Mouse (Mus musculus) cerebellum, adult 2 months (tissue): ENCODE results near the gene Otulinl. TPM values are rescaled to one million over a fixed set of nuclear protein-coding genes. Genes with fewer than 3 reads are reported as not detected.

Experiments
- DNase-seq, 2 experiments: peaks; one replicate each; pipeline ENCODE4 v3.0.0; 2021
- H3K27ac ChIP-seq: fragments of 200-500 bp; 2 replicates; pipeline ENCODE4 v1.5.1; 2012; ENCODE audit warnings: low read length, control low read depth, inconsistent platforms; ENCODE audit not compliant: insufficient read depth
- H3K27me3 ChIP-seq: fragments of 200-500 bp; 2 replicates; pipeline ENCODE4 v1.6.1; 2012; ENCODE audit warnings: inconsistent platforms, mild to moderate bottlenecking, low read length, moderate library complexity; ENCODE audit not compliant: control insufficient read depth, insufficient read depth
- H3K4me1 ChIP-seq: fragments of 200-500 bp; 2 replicates; pipeline ENCODE4 v1.6.1; 2011; ENCODE audit warnings: low read length; ENCODE audit not compliant: control insufficient read depth, insufficient read depth
- H3K4me3 ChIP-seq: fragments of 200-500 bp; replicated peaks from 2 replicates; pipeline ENCODE3; 2011; ENCODE audit warnings: mild to moderate bottlenecking, low read depth, low read length, control low read depth; ENCODE audit not compliant: insufficient read depth
- CTCF ChIP-seq: fragments of 200-500 bp; IDR thresholded peaks from 2 replicates; pipeline ENCODE4 v1.5.1; 2011; ENCODE audit warnings: low read depth, mild to moderate bottlenecking, control low read depth, low read length, moderate library complexity, borderline replicate concordance; ENCODE audit not compliant: insufficient read depth
- POLR2A ChIP-seq: fragments of 200-500 bp; IDR thresholded peaks from 2 replicates; pipeline ENCODE4 v1.6.1; 2011; ENCODE audit warnings: low read length, control low read depth, borderline replicate concordance; ENCODE audit not compliant: insufficient read depth
- WGBS: fragments of 180-500 bp; shearing (Covaris S2); methylation state at CpG from one replicate; pipeline ENCODE4 v1.1.7; 2018; 5-methylcytosine and 5-hydroxymethylcytosine counted together
- polyA plus RNA-seq: library from polyadenylated mRNA; depleted of rRNA; stranded (reverse); fragments of >200 nt; gene quantifications from 2 replicates; pipeline ENCODE4 v1.2.3, GENCODE M21; 2012

Otulinl gene
- polyA plus RNA-seq, 1 experiment, result 5.4 TPM

DNA sequence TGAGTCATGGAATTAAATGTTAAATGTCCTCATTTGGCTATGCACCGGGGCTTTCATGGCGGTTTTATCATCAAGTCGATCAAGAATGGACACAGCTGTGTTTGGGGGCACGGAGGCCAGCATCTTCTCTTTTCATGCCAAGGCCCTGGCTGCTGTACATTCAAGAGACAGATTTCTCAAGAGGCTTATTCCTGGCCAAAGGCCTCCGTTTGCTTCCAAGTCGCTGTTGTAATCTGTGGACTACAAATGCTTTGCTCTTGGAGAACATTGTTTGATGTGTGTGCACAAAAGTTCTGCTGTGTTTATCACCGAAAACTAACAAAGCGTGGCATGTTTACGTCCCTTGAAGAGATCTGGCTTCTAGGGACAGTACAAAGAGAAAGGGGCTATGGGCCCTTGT lies 29.3 kb upstream of the Otulinl start:
- no peak for DNase-seq
- no peak overlapping the region for H3K27ac ChIP-seq
- TF ChIP-seq CTCF (no peak), POLR2A (no peak)
- no peak overlapping the region for H3K4me3 ChIP-seq
- H3K4me1 ChIP-seq, result no peaks in the 10 kb centered on the region
- WGBS, result 45% methylated on average over 9 of the region's 9 CpGs
- H3K27me3 ChIP-seq, result no peaks in the 10 kb centered on the region

DNA sequence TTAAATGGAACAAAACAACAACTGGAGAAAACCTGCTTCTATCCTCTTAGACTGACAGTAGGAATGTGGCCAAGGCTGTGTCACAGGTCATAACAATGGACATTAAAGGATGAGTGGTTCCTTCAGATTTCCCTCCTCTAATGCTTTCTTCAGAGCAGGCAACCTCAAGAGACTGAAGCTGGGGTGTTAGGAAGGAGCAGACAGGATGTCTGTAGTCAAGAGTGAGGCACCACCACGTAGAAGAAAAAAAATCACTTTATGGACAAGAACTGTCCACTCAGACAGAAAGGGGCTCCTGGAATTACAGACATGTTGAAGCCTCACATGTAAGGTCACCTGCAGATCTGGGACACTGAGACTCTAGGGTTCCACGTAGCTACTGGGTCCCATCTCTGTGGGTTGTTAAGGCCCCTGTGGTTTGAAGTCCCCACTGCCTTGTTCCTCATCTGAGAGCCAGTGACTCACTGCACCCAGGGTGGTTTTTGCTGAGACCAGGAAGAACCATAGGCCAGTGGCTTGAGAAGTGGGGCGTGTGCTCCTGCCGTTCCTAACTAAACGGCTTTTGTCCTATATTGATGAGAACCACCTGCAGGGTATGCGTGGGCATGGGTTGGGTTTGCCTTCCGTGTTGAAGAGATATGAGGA lies 27.7 kb upstream of the Otulinl start:
- no peaks in the 10 kb centered on the region for H3K27me3 ChIP-seq
- DNase-seq, result no peak
- no peak overlapping the region for H3K27ac ChIP-seq
- H3K4me3 ChIP-seq, result no peak overlapping the region
- TF ChIP-seq POLR2A, result no peak
- no peak for TF ChIP-seq CTCF
- no peaks in the 10 kb centered on the region for H3K4me1 ChIP-seq
- WGBS, result 91% methylated on average over 7 of the region's 7 CpGs

DNA sequence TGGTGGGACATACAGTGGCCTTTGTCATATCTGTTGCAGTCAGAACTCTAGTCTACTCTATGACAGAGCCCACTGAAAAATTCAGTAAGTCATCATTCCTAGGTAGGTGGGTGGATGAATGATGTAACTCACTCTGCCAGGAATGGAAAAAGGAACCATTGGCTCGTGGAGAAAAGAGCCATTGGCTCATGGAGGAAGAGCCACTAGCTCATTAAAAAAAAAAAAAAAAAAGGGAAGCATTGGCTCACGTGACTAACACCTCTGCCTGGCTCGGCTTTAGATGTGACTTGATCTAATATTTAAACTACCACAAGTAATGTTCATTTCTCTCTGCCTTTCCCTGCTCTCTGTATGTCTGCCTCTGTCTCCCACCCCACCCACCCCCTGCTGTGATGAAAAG lies 27.1 kb upstream of the Otulinl start:
- DNase-seq, result no peak
- TF ChIP-seq CTCF, result no peak
- no peak for TF ChIP-seq POLR2A
- H3K27me3 ChIP-seq, result no peaks in the 10 kb centered on the region
- H3K4me1 ChIP-seq, result no peaks in the 10 kb centered on the region
- H3K4me3 ChIP-seq, result no peak overlapping the region
- 62% methylated on average over 3 of the region's 3 CpGs for WGBS
- no peak overlapping the region for H3K27ac ChIP-seq

DNA sequence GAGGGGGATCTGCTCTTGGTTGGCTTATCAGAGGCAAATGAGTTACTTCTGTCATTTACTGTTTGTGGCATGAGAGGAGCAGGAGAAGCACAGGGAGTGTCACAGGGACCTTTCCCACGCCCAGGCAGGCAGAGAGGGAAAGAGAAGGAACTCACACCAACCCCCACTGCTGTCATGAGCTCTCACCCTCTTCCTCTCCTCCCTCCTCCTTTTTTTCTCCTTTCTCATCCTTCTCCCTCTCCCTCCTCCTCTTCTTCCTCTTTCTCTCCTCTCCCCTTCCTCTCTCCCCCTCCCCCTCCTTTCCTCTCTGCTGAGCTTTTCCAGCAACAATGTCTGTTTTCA lies 21.6 kb upstream of the Otulinl start:
- no peak for DNase-seq
- no peaks in the 10 kb centered on the region for H3K4me1 ChIP-seq
- H3K4me3 ChIP-seq, result no peak overlapping the region
- H3K27ac ChIP-seq, result no peak overlapping the region
- no peak for TF ChIP-seq POLR2A
- no peak for TF ChIP-seq CTCF
- H3K27me3 ChIP-seq, result no peaks in the 10 kb centered on the region
- WGBS, result 75% methylated on average over 1 of the region's 1 CpGs

DNA sequence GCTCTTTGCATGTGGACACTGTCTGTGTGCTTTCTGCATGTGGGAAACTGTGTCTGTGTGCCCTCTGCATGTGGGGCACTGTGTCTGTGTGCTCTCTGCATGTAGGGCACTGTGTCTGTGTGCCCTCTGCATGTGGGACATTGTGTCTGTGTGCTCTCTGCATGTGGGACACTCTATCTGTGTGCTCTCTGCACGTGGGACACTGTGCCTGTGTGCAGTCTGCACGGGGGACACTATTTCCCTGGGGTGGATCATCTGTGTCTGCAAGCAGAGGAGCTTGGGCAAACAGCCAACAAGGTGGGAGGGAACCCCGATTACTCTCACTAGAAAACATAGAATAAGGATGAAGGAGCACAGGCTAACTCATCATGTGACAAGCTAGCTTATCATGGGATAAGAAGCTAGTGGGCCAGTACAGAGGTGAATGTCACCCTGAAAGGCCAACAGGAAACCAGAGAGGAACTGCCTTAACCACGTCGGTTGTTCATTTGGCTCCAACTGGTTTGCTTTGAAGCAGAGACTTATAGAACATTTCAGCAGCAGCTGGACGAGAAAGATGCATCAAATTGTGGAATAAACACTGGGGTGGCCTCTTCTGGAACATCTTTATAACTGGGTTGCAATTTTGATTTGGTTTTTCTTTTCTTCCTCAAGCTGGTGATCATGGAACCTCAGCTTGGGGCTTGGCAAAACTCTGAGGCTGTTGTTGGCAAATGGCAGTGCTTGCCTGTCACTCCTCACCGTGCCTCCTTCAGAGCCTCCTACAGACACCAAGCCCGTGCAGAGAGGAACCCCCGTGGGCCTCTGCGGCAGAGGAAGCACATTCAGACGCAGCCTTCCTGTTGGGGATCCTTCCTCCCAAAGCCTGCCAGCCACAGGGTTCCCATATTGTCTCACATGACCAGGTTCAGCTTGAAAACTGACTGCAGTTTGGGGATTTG lies 20.9 kb upstream of the Otulinl start:
- H3K4me3 ChIP-seq, result no peak overlapping the region
- DNase-seq, result no peak
- H3K27me3 ChIP-seq, result no peaks in the 10 kb centered on the region
- no peak overlapping the region for H3K27ac ChIP-seq
- WGBS, result 22% methylated on average over 11 of the region's 11 CpGs
- no peaks in the 10 kb centered on the region for H3K4me1 ChIP-seq
- TF ChIP-seq CTCF, result no peak
- no peak for TF ChIP-seq POLR2A

DNA sequence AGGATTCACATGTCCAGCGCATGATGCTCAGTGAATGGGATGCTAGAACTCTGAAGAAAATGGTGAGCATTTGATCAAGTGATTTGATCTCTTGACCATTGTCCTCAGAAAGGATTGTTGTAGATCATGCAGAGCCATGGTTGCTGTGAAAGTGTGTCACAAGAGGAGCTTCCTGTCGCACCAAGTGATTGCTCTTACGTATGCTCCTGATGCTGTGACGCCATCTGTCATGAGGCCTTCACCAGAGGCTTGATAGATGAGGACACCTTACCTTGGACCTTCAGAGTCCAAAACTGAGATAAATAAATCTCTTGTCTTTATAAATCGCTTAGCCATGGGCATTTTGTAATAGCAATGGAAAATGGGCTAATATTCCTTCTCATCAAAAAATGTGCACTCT lies 16.3 kb upstream of the Otulinl start:
- no peak overlapping the region for H3K4me3 ChIP-seq
- TF ChIP-seq CTCF (no peak), POLR2A (no peak)
- DNase-seq, result no peak
- 80% methylated on average over 5 of the region's 5 CpGs for WGBS
- no peak overlapping the region for H3K27ac ChIP-seq
- no peaks in the 10 kb centered on the region for H3K27me3 ChIP-seq
- H3K4me1 ChIP-seq, result no peaks in the 10 kb centered on the region

DNA sequence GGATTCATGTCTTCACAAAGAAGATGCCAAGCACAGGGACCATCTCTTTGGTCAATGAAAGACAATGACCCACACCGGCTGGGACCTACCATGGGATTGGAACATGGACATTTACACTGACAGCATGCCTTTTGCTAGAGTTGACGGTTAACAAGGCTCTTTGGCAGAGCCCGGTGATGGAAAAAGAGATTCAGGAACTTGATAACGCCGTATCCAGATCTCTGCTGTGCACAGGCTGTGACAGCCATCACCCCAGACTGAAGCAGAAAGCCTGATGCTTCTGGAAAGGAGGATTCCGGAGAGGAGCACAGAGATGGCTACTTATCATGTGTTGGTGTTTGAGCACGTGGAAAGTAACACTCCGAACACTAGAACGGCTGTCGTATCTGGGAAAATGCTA lies 11.9 kb upstream of the Otulinl start:
- no peak for TF ChIP-seq POLR2A
- no peak for TF ChIP-seq CTCF
- Histone ChIP-seq H3K27ac (no peak overlapping the region), H3K4me1 (no peaks in the 10 kb centered on the region), H3K4me3 (no peak overlapping the region), H3K27me3 (no peaks in the 10 kb centered on the region)
- 85% methylated on average over 10 of the region's 10 CpGs for WGBS
- no peak for DNase-seq

DNA sequence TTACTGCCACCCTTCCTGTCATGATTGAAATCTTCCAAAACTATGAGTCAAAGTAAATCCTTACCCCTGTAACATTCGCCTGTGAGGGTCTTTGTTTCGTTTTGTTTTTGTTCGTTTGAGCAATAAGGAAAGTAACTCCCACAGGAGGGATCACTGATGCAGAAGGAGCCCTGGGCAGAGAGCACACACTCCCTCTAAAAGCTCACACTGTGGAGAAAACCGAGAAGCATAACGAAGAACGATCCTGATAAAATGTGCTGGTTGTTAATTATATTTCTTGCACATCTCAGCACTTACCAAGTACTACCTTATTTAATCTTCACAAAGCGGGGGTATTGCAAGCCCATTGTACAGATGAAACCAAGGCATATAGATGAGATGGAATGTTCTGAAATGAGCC lies 10.8 kb upstream of the Otulinl start:
- Histone ChIP-seq H3K4me1 (no peaks in the 10 kb centered on the region), H3K27ac (no peak overlapping the region), H3K4me3 (no peak overlapping the region), H3K27me3 (no peaks in the 10 kb centered on the region)
- TF ChIP-seq CTCF (no peak), POLR2A (no peak)
- WGBS, result 58% methylated on average over 7 of the region's 7 CpGs
- no peak for DNase-seq

DNA sequence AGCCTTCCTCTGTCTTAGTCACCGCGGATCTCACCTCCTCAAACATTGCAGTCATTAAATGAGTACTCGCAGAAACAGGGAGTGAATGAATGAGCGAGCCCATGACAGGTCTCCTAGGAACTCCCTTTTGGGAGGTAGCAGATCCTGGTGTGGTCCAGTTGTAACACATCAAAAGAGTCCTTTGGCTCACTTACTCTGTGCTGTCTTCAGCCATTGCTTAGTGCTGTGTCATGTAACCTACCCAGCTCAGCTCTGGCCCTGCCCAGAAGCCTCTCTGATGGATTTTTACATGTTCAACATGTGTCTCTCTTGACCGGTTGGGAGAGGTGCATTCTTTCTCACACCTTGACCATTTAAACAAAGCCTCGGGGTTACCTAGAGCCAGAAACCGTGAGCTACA lies 9.8 kb upstream of the Otulinl start:
- DNase-seq, result no peak
- 94% methylated on average over 7 of the region's 7 CpGs for WGBS
- Histone ChIP-seq H3K4me1 (no peaks in the 10 kb centered on the region), H3K27me3 (no peaks in the 10 kb centered on the region), H3K27ac (no peak overlapping the region), H3K4me3 (no peak overlapping the region)
- TF ChIP-seq CTCF (no peak), POLR2A (no peak)
